ENCODE assay signal across 8 mouse cellular contexts in the genomic region with DNA sequence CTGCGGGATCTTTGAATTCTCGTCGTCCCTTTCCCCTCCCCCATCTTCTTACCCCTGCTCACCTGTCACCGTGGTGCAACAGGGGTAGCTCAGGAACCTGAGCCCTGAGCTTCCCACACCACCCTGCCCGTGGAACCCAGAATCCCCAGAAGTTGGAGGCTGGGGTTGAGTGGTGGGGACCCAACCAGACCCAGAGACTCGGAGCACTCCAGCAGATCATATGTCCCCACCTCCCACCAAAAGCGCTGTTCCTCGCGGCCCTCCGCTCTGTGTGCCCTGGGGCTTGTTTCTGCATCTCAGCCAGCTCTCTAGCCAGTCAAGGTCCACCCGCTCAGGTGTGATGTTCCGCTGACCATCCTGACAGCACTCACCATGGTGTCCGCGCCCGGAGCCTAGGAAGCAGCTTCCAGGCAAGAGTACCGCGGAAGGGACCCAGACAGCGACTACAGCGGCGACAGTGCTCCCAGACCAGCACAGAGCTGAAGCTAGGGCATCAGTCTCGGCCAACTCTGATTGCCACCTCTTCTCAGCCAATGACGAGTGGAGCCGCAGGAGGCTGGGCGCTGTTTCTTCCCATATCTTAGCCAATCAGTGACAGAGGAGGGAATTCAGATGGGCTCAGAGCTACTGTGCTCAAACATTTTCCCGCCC. TPM values are rescaled to one million over a fixed set of nuclear protein-coding genes. Genes with fewer than 3 reads are reported as not detected.
A peak's percentile ranks its signal among the peaks of the same experiment; 100 is the strongest.
DNase-seq lines count a peak whose midpoint lies in the region; ATAC-seq and TF ChIP-seq lines count a peak whose summit lies in the region.

TSS of gene Gucy1b1 (minus strand) at position 489 of the 651 bp plus-strand sequence.

- H3K9me3 ChIP-seq in ES-Bruce4 (replicated peaks; ENCODE audit: control insufficient read depth, insufficient read depth, low read length, poor library complexity, severe bottlenecking) = no peaks in the 10 kb centered on the region
- no peaks in the 10 kb centered on the region for H3K9me3 ChIP-seq in liver, embryonic 14.5 days (ENCODE audit: control insufficient read depth, low read length)
- H3K9me3 ChIP-seq in neural tube, embryonic 11.5 days (ENCODE audit: control insufficient read depth, low read length) = no peaks in the 10 kb centered on the region

- DNase-seq in cerebellum, adult 18-20 months = peak; percentile 83 to 94
- DNase-seq in forelimb bud, embryonic 11.5 days (ENCODE audit: low read depth, low spot score) = peak; percentile 63
- DNase-seq in heart, postnatal 36 days = peak; percentile 64 to 66
- DNase-seq in large intestine, adult 2 months (ENCODE audit: low read depth, low spot score) = peak; percentile 2
- DNase-seq in liver, embryonic 14.5 days (ENCODE audit: low read depth in 3 of 3, low spot score in 3 of 3) = peak in 2 of 3 experiments; percentile 18 to 27
- DNase-seq in neural tube, embryonic 11.5 days (ENCODE audit: low spot score) = peak; percentile 79

- peak within 1 kb of the TSS; percentile 64 for H3K4me3 ChIP-seq in ES-Bruce4 (ENCODE audit: low read depth, low read length)
- peak within 1 kb of the TSS; percentile 27 to 38 for H3K4me3 ChIP-seq in liver, embryonic 14.5 days (ENCODE audit: insufficient read depth in 1 of 2, low read depth in 2 of 2, low read length in 2 of 2)
- H3K4me3 ChIP-seq in neural tube, embryonic 11.5 days (ENCODE audit: low read depth, low read length) = peak within 1 kb of the TSS; percentile 40
- H3K4me3 ChIP-seq in testis, adult 2 months (ENCODE audit: control insufficient read depth, low read depth, low read length) = peak within 1 kb of the TSS; percentile 62

- TF ChIP-seq POLR2A in ES-Bruce4 (IDR thresholded peaks at IDR 0.05; ENCODE audit: insufficient read depth, low read length) = no peak
- TF ChIP-seq POLR2A in testis, adult 2 months (IDR thresholded peaks at IDR 0.05; ENCODE audit: control insufficient read depth, low read depth, low read length) = no peak

- peak within 1 kb of the TSS; percentile 38 for H3K4me2 ChIP-seq in liver, embryonic 14.5 days (ENCODE audit: low read depth)
- peak within 1 kb of the TSS; percentile 96 for H3K4me2 ChIP-seq in neural tube, embryonic 11.5 days (ENCODE audit: low read depth)

- intact Hi-C loops in heart, postnatal 36 days (cut with DNase I) = loop anchor here (5.0 kb wide), 2 partner anchors 38 to 68 kb away; no protein-coding TSS in a partner anchor

- H3K27ac ChIP-seq in ES-Bruce4 (ENCODE audit: insufficient read depth, low read length) = no peak within 1 kb of the TSS
- H3K27ac ChIP-seq in liver, embryonic 14.5 days = no peak within 1 kb of the TSS
- no peak within 1 kb of the TSS for H3K27ac ChIP-seq in neural tube, embryonic 11.5 days (ENCODE audit: low read depth, low read length)
- H3K27ac ChIP-seq in testis, adult 2 months (ENCODE audit: control insufficient read depth, insufficient read depth, low read depth, low read length) = no peak within 1 kb of the TSS

- H3K36me3 ChIP-seq in ES-Bruce4 (ENCODE audit: control insufficient read depth, insufficient read depth, low read length, poor library complexity, severe bottlenecking) = no peaks in the 10 kb centered on the region
- no peaks in the 10 kb centered on the region for H3K36me3 ChIP-seq in liver, embryonic 14.5 days (replicated peaks; ENCODE audit: control insufficient read depth, insufficient read depth, low read depth)
- no peaks in the 10 kb centered on the region for H3K36me3 ChIP-seq in neural tube, embryonic 11.5 days (ENCODE audit: control insufficient read depth, insufficient read depth, low read length)
- H3K36me3 ChIP-seq in testis, adult 2 months (ENCODE audit: control insufficient read depth, insufficient read depth, low read length) = no peaks in the 10 kb centered on the region

- no peaks in the 10 kb centered on the region for H3K4me1 ChIP-seq in ES-Bruce4 (ENCODE audit: control insufficient read depth, insufficient read depth, low read length)
- no peaks in the 10 kb centered on the region for H3K4me1 ChIP-seq in liver, embryonic 14.5 days (replicated peaks; ENCODE audit: control insufficient read depth in 2 of 2, insufficient read depth in 2 of 2, low read length in 1 of 2)
- H3K4me1 ChIP-seq in neural tube, embryonic 11.5 days (ENCODE audit: control insufficient read depth, insufficient read depth, low read length) = 0 out of 2 replicates have a peak, but pooled peaks cover 3% of the 10 kb centered on the region
- peaks cover 12% of the 10 kb centered on the region for H3K4me1 ChIP-seq in testis, adult 2 months (ENCODE audit: control insufficient read depth, insufficient read depth, low read length)

- TF ChIP-seq CTCF in ES-Bruce4 (IDR thresholded peaks at IDR 0.05; ENCODE audit: low read depth, low read length) = no peak
- no peak for TF ChIP-seq CTCF in liver, embryonic 14.5 days (IDR thresholded peaks at IDR 0.05; ENCODE audit: low read depth)
- no peak for TF ChIP-seq CTCF in testis, adult 2 months (IDR thresholded peaks at IDR 0.05; ENCODE audit: control insufficient read depth, insufficient read depth, insufficient replicate concordance, low read depth, low read length)

- H3K27me3 ChIP-seq in ES-Bruce4 (ENCODE audit: control insufficient read depth, insufficient read depth, low read length, poor library complexity, severe bottlenecking) = no peaks in the 10 kb centered on the region
- H3K27me3 ChIP-seq in liver, embryonic 14.5 days (ENCODE audit: control insufficient read depth, insufficient read depth, low read length) = peaks cover 4% of the 10 kb centered on the region
- H3K27me3 ChIP-seq in neural tube, embryonic 11.5 days (ENCODE audit: control insufficient read depth, insufficient read depth, low read length) = no peaks in the 10 kb centered on the region
- H3K27me3 ChIP-seq in testis, adult 2 months (ENCODE audit: control insufficient read depth, insufficient read depth, low read length) = no peaks in the 10 kb centered on the region

- TF ChIP-seq EP300 in ES-Bruce4 (IDR thresholded peaks at IDR 0.05; ENCODE audit: insufficient read depth, low read depth, low read length) = no peak
- TF ChIP-seq EP300 in liver, embryonic 14.5 days (IDR thresholded peaks at IDR 0.05; ENCODE audit: low read depth) = no peak

- no peak within 1 kb of the TSS for H3K9ac ChIP-seq in ES-Bruce4 (ENCODE audit: low read depth, poor library complexity, severe bottlenecking)
- H3K9ac ChIP-seq in liver, embryonic 14.5 days (replicated peaks) = no peak within 1 kb of the TSS; the same call in 1 of the 2 replicates
- H3K9ac ChIP-seq in neural tube, embryonic 11.5 days (ENCODE audit: low read length) = peak within 1 kb of the TSS; percentile 56

- WGBS in large intestine, adult 2 months = 5% methylated on average over 25 of the region's 25 CpGs
- 1% methylated on average over 25 of the region's 25 CpGs for WGBS in liver, embryonic 14.5 days (ENCODE audit: insufficient replicate concordance)
- whole genome bisulfite sequencing in neural tube, embryonic 11.5 days = 2% methylated on average over 25 of the region's 25 CpGs

- peak; percentile 73 for ATAC-seq in liver, embryonic 14.5 days (ENCODE audit: insufficient read depth)
- ATAC-seq in neural tube, embryonic 11.5 days (ENCODE audit: insufficient read depth, low FRiP score, low TSS enrichment) = peak; percentile 98

RNA-seq across cellular contexts. Expression of gene Gucy1b1, which starts in this region (rescaled TPM):
- 0.37 and 0.76 TPM in 2 replicates for polyA plus RNA-seq in ES-Bruce4 (2011; ENCODE audit: insufficient read depth, insufficient read length, low read depth, missing spikeins)
- total RNA-seq in heart, postnatal 36 days (2021) = 10 to 100 TPM; 13.6 to 14.5 TPM
- 4.9 and 7.0 TPM in 2 replicates for polyA plus RNA-seq in large intestine, adult 2 months (2012; rRNA removed)
- 3.5 and 4.5 TPM in 2 replicates for polyA plus RNA-seq in liver, embryonic 14.5 days (2012; rRNA removed)
- 5.8 and 6.8 TPM in 2 replicates for polyA plus RNA-seq in liver, embryonic 14.5 days (2014; fragmentation: Nextera tagmentation; extraction: Ambion mirVana)
- polyA plus RNA-seq in neural tube, embryonic 11.5 days (2014; fragmentation: Nextera tagmentation; extraction: Ambion mirVana) = 6.6 and 7.0 TPM in 2 replicates
- 0.57 and 0.61 TPM in 2 replicates for polyA plus RNA-seq in testis, adult 2 months (2012; rRNA removed)

Comparison
In these comparisons a context has a peak if more than half of its experiments do, and no peak if none do; other contexts are left out.
1. DNase-seq: peak in every context shown above with its lines; median percentile 88 in cerebellum, adult 18-20 months; 79 in neural tube, embryonic 11.5 days; 65 in heart, postnatal 36 days; 63 in forelimb bud, embryonic 11.5 days; 22 in liver, embryonic 14.5 days; 2 in large intestine, adult 2 months.